Mouse (Mus musculus) layer of hippocampus, adult 8-10 months (tissue): ENCODE data around the gene Mlycd. TPM values are rescaled to one million over a fixed set of nuclear protein-coding genes. Genes with fewer than 3 reads are reported as not detected.
A peak's percentile ranks its signal among the peaks of the same experiment; 100 is the strongest.

Experiments used
- DNase-seq, 2 experiments: peaks; one replicate each; pipeline ENCODE4 v3.0.0; 2022; ENCODE audit warnings: low spot score in 2 of 2
- total RNA-seq, 4 experiments: library from RNA; stranded (reverse); gene quantifications; 2 replicates each; pipeline ENCODE4 v1.2.4; 2022

Mlycd gene
- total RNA-seq, 4 experiments from 2014 or later: 26.3 to 28.5 (median 27.2) TPM

- DNase-seq: no peak
Observed at GRCm38 (mm10) chr8:119403912-119404311, 9.2 kb downstream of the Mlycd start.

DNA sequence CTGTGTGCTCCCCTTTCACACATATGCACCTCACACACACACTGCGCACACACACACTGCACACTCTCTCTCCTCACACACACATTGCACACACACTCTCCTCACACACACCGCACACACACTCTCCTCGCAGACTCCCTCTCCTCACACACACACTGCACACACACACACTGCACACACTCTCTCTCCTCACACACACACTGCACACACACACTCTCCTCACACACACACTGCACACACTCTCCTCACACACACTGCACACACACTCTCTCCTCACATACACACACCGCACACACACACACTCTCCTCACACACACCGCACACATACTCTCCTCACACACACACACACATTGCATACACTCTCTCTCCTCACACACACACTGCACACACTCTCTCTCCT is 10.0 kb downstream of the Mlycd start:
- DNase-seq: no peak

DNA sequence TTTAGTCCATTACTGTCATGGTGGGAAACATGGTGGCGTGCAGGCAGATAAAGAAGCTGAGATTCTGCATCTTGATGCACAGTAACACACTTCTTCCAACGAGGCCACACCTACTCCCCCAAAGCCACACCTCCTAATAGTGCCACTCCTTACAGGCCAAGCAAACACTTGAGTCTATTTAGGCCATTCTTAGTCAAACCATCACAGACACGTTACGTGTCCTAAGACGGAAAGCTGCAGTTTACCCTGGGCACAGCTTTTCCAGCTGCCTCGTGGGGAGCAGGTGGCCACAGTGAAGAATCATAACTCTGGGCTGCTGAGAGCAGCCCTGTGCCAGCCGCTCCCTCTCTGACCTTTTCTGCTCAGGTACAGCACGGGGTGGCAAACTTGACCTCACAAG is 13.6 kb downstream of the Mlycd start:
- no peak for DNase-seq

GRCm38 (mm10) chr8:119412037-119412734 is 17.5 kb downstream of the Mlycd start:
- DNase-seq: no peak

DNA sequence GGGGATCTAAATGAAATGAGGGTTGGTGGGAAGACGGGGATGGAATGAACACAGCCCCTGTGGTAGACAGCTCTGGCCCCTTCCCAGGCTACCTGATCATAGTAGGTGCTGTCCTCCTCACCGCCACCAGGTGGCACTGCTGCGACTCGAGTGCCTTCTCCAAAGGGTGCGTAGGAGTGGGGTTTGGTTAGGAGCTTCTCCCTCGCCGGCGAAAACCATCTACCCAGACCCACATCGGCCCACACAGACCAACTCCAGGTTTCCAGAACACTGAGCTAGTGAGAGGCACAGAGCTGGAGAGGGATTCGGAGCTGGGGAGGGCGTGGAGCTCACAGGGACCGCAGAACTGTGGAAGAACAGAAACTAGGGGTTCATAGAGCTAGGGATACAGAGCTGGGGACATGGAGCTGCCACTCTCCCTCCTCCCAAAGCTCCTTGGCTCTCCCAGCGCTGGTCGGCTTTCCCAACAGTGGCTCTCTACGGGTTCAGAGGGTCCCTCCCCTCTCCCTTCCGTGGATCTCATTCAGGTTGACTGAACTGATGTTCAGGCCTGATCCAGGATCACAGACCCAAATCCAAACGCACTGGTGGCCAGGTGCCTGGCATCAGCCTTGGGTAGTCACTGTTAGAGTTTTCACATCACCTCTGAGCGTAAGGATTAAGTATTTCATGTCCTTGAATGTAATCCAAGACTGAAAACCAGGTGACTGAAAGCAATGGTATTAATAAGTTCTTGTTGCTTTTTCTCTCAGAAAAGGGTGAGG is 18.2 kb downstream of the Mlycd start:
- DNase-seq: peak; percentile 62 to 76

- DNase-seq: no peak
Observed at GRCm38 (mm10) chr8:119413605-119414004, 18.9 kb downstream of the Mlycd start.

GRCm38 (mm10) chr8:119420318-119420717 is 25.6 kb downstream of the Mlycd start:
- DNase-seq: no peak

GRCm38 (mm10) chr8:119421603-119422122 is 27.0 kb downstream of the Mlycd start:
- no peak for DNase-seq

- no peak for DNase-seq
Observed at GRCm38 (mm10) chr8:119422123-119422711, 27.5 kb downstream of the Mlycd start.

- DNase-seq: no peak
Observed at GRCm38 (mm10) chr8:119423631-119424141, 29.0 kb downstream of the Mlycd start.

DNA sequence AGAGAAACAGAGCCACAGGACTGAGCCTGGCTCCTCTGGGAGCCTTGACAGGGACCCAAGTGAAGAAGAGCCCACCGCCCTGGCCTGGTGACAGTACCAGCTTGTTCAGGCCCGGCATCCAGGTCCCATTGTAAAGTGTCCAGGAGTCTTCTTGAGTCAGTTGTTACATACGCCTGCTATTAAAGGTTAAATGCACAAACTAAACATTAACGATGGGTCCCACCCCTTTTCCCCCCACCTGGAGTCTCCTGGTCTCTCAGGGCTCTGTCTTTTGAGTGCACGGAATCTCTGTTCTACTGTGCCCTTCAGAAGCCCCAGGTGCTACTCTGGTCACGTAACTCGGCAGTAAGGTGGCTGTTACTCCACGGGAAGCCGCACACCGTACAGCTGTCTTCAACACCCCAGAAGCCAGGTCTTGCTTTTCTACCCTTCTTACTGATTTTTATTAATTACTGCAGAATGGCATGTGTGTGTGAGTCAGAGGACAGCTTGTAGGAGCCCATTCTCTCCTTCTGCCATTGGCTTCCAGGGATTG is 29.6 kb downstream of the Mlycd start:
- no peak for DNase-seq

DNA sequence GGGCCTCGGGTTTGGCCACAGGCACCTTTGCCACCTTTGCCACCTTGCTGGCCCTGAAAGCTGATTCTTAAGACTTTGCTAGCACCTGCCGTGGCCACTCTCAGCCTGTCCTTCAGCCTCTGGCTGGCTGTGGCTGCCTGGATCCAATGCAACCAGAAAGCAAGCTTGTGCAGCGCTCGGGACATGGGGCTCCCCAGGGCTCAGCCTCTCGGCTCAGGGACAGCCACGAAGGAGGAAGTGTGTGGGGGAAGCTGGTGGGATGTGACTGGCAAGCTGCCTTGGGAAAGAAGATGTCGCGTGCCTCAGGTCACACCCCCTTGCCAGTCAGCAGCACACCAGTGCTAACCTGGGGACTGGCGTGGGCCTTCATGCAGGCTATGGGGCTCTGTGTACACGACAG is 30.1 kb downstream of the Mlycd start:
- no peak for DNase-seq

GRCm38 (mm10) chr8:119425533-119425932 is 30.9 kb downstream of the Mlycd start:
- DNase-seq: no peak

DNA sequence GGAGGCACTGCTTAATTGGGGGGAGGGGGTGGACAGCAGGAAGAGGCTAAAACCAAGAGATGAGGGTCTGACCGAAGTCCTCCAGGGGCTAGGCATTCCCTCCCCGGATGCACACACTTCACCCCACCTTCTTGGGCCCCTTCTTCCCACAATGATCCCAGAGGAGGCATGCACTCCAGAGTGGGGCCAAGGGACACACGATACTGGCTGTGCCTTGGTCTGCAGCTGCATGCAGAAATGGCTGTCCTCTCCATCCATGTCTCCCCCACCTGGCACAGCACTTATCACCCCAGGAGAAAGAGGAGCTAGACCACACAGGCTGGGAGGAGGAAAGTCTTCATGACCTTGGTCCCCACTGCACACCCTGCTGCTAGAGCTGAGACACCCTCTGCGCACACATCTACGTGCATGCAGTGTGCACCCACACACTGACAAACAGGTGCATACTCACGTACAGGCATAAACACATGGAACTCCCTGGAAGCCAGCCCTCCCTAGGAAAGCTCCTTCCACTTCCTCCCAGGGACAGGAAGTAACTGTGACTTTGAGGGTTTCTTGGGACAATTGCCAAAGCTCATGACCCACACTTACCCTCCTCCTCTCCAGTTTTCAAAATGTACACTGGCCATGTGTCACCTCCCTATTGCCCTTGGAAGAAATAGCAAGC is 31.5 kb downstream of the Mlycd start:
- no peak for DNase-seq

DNA sequence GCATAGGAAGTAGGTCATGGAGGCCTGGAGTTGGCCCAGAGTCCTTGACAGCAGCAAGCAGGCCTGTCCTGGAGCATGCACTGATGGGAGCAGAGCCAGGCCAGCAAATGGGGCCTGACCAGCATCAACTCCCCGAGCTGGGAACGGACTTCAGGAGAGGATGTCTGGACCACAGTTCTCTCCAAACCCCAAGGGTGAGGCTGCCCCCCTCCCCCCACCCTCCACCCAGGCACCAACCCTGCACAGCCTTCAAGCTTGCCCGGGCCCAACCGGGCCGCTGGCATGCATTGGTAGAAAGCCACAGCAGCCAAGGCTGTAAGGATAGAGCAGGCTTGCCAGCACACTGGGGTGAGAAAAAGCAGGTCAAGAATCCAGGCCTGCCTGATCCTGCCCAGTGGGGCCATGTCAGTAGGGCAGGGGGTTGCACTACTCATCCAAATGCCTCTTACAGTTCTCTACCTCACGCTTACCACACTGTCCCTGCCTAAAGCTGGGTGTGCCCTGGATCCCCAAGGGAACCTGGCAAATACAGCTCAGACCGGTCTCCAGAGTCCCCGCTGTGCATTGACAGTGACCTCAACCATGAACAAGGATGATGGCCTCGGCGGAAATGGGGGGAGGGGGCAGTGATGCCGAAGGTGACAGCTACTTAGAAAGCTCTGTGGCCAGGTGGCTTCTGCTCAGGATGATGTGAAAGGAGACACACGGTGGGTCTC is 33.1 kb downstream of the Mlycd start:
- no peak for DNase-seq

- no peak for DNase-seq
Observed at GRCm38 (mm10) chr8:119428350-119428740, 33.7 kb downstream of the Mlycd start.

GRCm38 (mm10) chr8:119428766-119429327 is 34.2 kb downstream of the Mlycd start:
- DNase-seq: no peak

DNA sequence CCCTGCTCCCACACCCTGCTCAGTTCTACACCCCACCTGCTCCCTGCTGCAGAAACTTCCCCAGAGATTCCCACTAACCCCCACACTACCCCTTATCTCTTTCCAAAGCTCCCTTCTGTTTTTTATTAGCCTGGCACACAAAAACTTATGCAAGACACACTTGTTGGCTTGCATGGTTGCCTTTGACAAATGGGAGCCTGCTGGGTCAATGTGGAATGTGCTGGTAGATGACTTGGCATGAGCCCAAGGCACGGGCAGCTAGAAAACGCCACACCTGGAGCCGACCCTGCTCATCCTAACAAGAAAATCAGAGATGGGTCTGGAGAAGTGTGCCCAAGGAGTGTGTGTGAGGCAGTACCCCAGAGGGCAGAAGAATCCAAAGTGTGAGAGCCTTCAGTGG is 34.9 kb downstream of the Mlycd start:
- DNase-seq: no peak

- DNase-seq: no peak
Observed at GRCm38 (mm10) chr8:119430250-119430649, 35.6 kb downstream of the Mlycd start.

DNA sequence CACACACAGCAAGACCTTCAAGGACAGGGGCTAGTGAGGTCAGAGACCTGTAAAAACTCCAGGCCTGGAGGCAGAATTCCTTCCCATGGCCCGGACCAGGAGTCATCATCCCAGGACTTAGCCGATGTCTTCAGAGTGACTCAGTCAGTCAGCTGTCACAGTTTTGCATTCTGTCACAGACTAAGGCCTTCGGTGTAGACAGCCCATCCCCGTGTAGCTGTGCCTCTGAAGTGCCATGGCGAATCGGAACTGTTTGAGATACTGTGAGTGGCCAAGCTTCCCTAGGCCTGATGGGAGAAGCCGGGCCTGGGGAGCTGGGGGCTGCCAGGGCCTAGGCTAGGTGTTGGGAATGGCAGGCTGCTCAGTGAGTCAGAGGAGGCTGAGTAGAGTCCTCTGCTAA is 36.0 kb downstream of the Mlycd start:
- no peak for DNase-seq
